Mouse (Mus musculus): ENCODE measurements around the gene Stx19.

- TF ChIP-seq CTCF (IDR thresholded peaks at IDR 0.05; ENCODE audit: low read depth, low read length) (no peak), GATA1 (IDR thresholded peaks at IDR 0.05; ENCODE audit: borderline replicate concordance, low read length) (no peak)
These were observed 7.1 kb upstream of the Stx19 start for GRCm38 (mm10) chr16:62807249-62807979.
